Mouse (Mus musculus) cerebellum, postnatal 14 days (tissue): ENCODE data around the gene Mageh1.
"Not testable (repeated sequence)": the region's sequence is repeated elsewhere in the genome, so short reads cannot be mapped to it uniquely, and the experiment has no call there.

Source experiments
- DNase-seq, 2 experiments: peaks; one replicate each; pipeline ENCODE4 v3.0.0; 2021; ENCODE audit warnings: mixed read lengths in 2 of 2

Mageh1 gene

GRCm38 (mm10) chrX:153037087-153037971 lies at the start of gene Mageh1:
Gene Mageh1 (minus strand): TSS chrX:153037575.
- peak; percentile 90 to 91 for DNase-seq

- DNase-seq: not testable (repeated sequence)
These were observed 783 bp upstream of the Mageh1 start for GRCm38 (mm10) chrX:153037972-153038744.

- not testable (repeated sequence) for DNase-seq
These were observed 5.8 kb downstream of the Mageh1 start for GRCm38 (mm10) chrX:153031547-153031946.

GRCm38 (mm10) chrX:153025709-153026108 lies 11.7 kb downstream of the Mageh1 start:
- DNase-seq: not testable (repeated sequence)

GRCm38 (mm10) chrX:153025255-153025654 lies 12.1 kb downstream of the Mageh1 start:
- DNase-seq: not testable (repeated sequence)

- no peak for DNase-seq
These were observed 29.7 kb downstream of the Mageh1 start for GRCm38 (mm10) chrX:153007685-153008047.

- DNase-seq: peak; percentile 74 to 77
These were observed 30.2 kb downstream of the Mageh1 start for GRCm38 (mm10) chrX:153007021-153007684.

GRCm38 (mm10) chrX:153006387-153006841 lies 31.0 kb downstream of the Mageh1 start, which contains the start of gene Usp51:
Gene Usp51 (plus strand): TSS chrX:153006469.
- DNase-seq: peak; percentile 63 to 69

- not testable (repeated sequence) for DNase-seq
These were observed 41.3 kb downstream of the Mageh1 start for GRCm38 (mm10) chrX:152996105-152996504.

GRCm38 (mm10) chrX:152989852-152990251 lies 47.5 kb downstream of the Mageh1 start:
- DNase-seq: not testable (repeated sequence)
